Mouse (Mus musculus): Measurements from ENCODE around the gene Cers6.
A peak's percentile ranks its signal among the peaks of the same experiment; 100 is the strongest.

The Cers6 gene

DNA sequence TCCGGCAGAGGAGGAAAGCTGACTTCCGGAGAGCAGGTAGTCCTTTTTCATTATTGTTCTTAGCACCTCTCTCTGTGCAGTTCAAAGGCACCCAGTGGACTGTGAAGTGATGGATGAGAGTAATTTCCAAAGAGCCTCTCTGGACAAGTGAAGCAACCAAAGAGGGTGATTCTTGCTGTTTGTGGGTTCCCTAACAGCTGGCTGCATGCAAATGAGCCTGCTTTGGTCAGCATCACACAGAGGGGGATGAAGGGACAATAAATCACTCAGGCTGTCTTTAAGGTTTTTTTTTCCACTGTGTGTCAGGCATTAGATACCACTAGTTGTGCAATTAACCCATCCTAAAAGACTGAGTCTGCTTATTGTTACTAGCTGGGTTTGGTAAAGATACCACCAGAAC lies 258.5 kb downstream of the Cers6 start:
- no peak for DNase-seq (ENCODE audit: low spot score)

GRCm38 (mm10) chr2:69121681-69122080 lies 260.4 kb downstream of the Cers6 start:
- no peak for DNase-seq (ENCODE audit: low spot score)

GRCm38 (mm10) chr2:69125425-69125824 lies 264.2 kb downstream of the Cers6 start:
- DNase-seq (ENCODE audit: low spot score): no peak

- DNase-seq (ENCODE audit: low spot score): peak; percentile 69
Observed at GRCm38 (mm10) chr2:69128321-69128720, 267.1 kb downstream of the Cers6 start.

GRCm38 (mm10) chr2:69128921-69129395 lies 267.7 kb downstream of the Cers6 start:
- DNase-seq (ENCODE audit: low spot score): no peak

DNA sequence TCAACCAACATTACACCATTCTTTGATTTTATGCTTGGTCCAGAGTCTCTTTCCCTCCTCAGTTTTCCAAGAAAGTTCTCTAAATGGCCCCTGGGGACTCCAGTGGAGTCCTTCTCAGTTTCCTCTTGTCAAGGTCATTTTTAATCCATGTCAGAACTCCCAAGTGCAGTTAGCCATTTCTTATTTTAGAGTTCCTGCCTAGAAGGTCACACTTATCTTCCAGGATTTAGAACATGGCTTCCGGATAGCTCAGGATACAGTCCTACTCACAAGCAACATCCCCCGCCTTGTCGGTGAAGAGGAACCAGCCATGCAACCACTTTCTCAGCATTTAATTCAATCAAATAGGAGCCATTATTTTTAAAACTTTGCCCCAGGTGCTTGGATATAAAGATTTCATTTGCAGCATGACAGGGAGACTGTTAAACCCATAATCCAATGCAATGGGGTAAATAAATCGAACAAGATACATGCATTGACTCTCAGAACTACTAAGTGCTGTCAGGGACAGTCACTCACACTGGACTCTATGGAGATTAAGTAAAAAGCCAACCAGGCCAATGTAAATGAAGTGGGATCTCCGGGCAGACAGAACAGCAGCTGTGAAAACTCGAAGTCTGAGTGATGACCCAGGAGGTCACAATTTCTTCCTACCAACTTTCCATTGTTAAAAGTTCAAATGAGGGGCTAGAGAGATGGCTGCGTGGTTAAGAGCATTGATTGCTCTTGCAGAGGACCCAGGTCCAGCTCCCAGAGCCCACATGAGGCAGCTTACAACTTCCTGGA lies 268.4 kb downstream of the Cers6 start:
- no peak for DNase-seq (ENCODE audit: low spot score)

GRCm38 (mm10) chr2:69132046-69132445 lies 270.8 kb downstream of the Cers6 start:
- no peak for DNase-seq (ENCODE audit: low spot score)

DNA sequence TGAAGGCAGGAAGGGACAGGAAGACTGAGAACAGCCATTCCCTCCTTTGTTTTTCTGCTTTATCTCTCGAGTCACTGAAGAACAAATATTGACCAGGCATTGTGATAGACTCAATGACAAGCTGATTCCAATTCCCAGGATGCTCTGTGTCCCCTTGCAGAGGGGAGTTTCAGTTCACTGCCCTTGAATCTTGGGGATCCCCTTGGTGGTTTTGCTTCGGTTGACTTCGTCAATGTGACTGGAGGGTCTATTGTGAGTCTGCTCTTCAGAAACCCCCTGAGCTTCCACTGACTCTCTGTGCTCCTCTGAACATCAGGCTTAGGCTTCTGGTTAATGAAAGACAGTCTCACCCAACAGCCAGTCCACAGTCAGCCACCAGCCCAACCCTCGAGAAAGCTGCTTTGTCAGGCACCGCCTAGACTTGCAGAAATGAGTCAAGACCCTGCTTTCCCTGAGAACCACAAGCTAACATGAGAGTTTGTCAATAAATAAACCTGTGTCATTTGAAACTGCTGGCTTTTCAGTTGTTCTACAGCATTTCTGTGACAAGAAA lies 271.3 kb downstream of the Cers6 start:
- no peak for DNase-seq (ENCODE audit: low spot score)

DNA sequence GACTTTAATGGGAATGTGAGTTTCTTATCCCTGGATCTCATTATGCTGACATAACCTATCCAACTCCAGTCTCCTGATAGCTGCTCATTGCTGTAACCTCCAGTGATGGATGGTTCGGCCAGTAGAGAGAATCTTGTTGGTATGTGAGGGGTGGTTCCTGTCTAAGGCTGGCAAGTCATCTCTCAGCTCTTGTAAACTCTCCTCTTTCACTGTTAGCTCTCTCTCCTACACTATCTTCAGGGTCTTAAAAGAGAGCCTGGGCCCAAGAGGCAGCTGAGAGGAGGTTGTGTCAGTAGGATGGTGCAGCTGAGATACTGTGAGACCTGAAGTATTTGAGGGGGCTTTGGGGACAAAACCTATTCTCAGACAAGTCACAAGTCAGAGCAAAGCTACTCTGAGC lies 272.9 kb downstream of the Cers6 start:
- DNase-seq (ENCODE audit: low spot score): no peak

GRCm38 (mm10) chr2:69134937-69135336 lies 273.7 kb downstream of the Cers6 start:
- DNase-seq (ENCODE audit: low spot score): no peak

DNA sequence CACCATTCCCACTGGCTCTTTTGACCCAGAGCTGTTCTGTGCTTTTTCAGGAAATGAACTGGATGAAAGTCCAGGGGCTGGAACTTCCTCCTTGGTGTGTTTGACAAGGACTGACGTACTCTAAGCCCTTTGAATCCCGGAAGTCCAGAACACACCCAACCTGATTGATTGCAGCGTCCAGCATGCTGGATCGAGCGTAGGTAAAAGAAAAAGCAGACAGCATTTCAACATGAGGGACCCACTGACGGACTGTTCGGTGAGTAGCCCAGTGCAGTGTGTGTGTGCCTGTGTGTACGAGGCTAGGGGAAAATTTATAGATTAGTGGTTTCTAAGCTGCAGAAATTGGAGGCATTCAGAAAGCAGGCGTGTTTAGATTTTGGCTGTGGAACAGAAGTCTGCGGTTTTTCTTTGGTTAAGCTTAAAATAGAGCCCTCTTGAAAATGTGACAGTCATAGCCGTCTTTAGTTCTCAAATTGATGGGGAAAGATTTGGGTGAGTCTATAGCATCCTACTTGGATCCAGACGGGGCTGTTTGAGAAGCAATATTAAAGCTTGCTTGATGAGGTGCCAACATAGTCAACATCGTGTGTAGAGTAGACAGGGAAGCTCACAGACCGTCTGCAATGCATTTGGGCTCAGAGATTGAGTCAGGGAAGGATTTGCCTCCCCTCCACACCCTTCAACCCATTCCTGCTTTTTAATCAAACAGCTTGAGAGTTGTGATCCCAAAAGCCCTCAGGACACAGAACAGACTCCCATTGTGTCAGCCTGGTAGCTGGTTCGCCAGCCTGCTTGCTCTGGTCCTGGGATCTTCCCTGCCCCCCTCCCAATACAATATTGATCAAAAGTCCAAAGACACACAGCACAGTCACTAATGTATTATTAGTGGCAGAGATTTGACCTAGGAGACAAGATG lies 274.7 kb downstream of the Cers6 start, which contains the start of gene Nostrin:
Nostrin (plus strand) TSS at position 140 of the 916 bp plus-strand sequence.
- DNase-seq (ENCODE audit: low spot score): no peak

DNA sequence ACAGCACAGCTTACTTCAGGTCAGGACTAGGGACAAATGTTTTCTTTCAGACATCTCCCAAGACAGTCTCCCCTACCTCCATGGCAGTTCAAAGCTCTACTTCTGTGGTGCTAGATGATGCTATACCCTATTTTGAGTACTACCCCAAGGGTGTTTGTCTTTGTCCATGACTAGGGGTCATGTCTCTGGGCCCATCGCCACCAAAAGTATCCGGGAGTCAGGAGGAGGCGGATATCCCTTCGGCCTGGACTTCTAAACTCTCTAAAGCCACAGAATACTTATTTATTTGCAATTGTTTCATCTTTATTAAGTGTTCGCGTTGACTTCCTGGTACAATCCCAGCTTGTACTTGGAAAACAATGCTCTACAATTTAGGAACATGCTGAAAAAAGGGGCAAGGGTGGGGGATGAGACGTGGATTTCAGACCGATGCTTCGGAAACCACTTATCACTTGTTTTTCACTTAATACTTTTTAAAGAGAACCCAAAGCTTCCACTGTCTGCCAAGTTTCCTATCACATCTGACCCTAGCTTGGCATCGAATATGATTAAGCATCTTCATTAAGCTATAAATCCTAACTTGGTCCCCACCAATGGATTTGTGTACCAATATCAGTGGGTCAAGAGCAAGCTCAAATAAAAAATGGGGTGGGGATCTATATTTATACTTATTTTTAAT lies 276.3 kb downstream of the Cers6 start:
- no peak for DNase-seq (ENCODE audit: low spot score)

DNA sequence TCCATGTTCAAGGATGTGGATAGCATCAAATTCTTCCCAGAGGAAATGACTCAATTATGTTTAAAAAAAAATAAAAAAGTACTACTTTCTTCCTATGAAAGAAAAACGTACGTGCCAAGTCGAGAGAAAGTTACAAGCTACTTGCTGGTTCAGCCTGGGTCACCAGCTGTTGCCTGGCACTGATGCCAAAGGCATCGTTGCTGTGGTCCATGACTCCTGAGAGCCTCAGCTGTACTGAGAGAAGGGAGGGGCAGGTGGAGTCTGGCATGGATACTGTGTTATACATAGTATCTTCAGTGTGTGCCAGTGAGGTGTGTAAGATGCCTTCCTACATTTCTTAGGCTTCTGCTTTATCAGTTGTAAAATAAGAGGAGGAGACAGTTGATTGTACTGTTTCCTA lies 277.5 kb downstream of the Cers6 start:
- peak; percentile 12 for DNase-seq (ENCODE audit: low spot score)

DNA sequence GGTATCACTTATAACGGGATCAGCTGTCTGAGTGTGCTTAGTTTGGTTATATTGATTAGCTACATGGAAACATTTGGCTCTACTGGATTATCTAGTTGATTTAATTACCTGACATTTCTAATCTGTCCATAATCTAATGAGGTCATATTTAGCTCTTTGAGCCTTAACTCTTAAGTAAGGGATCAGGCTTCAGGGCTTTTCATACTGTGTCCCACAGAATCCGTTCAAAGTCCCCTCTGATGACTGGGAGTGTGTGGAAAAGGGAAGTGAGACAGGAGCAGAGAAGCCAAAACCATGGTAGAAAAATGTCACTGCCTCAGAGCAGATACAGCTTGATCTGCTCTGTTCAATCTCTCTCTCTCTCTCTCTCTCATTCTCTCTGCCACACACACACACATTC lies 279.0 kb downstream of the Cers6 start:
- no peak for DNase-seq (ENCODE audit: low spot score)

GRCm38 (mm10) chr2:69140816-69141215 lies 279.6 kb downstream of the Cers6 start:
- DNase-seq (ENCODE audit: low spot score): no peak

- DNase-seq (ENCODE audit: low spot score): no peak
Observed at GRCm38 (mm10) chr2:69148691-69149090, 287.4 kb downstream of the Cers6 start.

GRCm38 (mm10) chr2:69149154-69149553 lies 287.9 kb downstream of the Cers6 start:
- no peak for DNase-seq (ENCODE audit: low spot score)

- DNase-seq (ENCODE audit: low spot score): no peak
Observed at GRCm38 (mm10) chr2:69150841-69151240, 289.6 kb downstream of the Cers6 start.

DNA sequence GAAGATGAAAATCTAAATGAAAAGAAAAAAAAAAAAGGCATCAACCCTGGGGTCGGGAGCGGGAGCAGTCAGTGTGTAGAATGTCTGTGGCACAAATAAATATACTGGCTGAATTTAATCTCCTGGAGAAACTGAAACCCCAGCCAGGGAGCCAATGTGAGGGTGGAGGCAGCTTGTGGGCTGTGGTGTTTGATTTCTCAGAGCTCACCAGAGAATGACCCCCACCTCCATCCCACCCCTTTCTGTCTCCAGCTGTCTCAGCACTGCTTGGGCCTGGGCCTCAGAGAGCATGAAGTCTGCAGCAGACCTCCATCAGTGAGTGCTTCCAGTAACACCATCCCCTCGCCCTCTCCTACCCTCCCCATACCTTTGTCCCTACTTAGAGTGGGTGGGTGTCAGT lies 294.6 kb downstream of the Cers6 start:
- DNase-seq (ENCODE audit: low spot score): no peak

GRCm38 (mm10) chr2:69156283-69156682 lies 295.0 kb downstream of the Cers6 start:
- no peak for DNase-seq (ENCODE audit: low spot score)

DNA sequence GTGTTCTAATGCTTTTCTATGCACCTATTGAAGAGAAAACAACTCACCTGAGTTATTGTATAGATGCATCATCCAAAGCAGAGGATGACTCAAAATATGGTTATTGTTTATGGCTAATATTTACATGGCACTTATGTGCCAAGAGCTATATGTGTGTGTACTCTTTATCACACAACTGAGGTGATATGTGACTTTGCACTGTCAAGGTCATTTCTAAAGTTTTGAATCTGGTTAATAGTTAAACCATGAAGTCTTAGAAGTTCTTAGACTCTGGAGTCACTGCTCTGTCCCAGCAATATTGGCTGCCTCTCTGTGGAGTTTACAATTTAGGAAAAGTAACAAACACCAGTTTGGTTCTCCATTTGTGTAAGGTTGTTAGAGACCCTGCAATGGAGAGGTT lies 297.7 kb downstream of the Cers6 start:
- DNase-seq (ENCODE audit: low spot score): no peak
